Mouse (Mus musculus) heart, adult 2 months (tissue): ENCODE measurements around the gene Ppp1r14b. TPM values are rescaled to one million over a fixed set of nuclear protein-coding genes. Genes with fewer than 3 reads are reported as not detected.
"Not testable (repeated sequence)": the region's sequence is repeated elsewhere in the genome, so short reads cannot be mapped to it uniquely, and the experiment has no call there.

ENCODE experiments used
- DNase-seq, 2 experiments: peaks; one replicate each; pipeline ENCODE4 v3.0.0; 2021
- H3K27ac ChIP-seq: fragments of 200-600 bp; 2 replicates; pipeline ENCODE4 v1.8.1; 2022
- H3K27me3 ChIP-seq: fragments of 200-500 bp; 2 replicates; pipeline ENCODE4 v1.6.1; 2012; ENCODE audit warnings: mild to moderate bottlenecking, low read length, inconsistent platforms, mixed read lengths; ENCODE audit not compliant: control insufficient read depth, insufficient read depth
- H3K36me3 ChIP-seq: fragments of 200-500 bp; 2 replicates; pipeline ENCODE4 v1.6.1; 2012; ENCODE audit warnings: low read length, inconsistent platforms; ENCODE audit not compliant: control insufficient read depth, insufficient read depth
- H3K4me1 ChIP-seq: fragments of 200-500 bp; 2 replicates; pipeline ENCODE4 v1.6.1; 2011; ENCODE audit warnings: low read length; ENCODE audit not compliant: control insufficient read depth, insufficient read depth
- H3K4me3 ChIP-seq: fragments of 200-600 bp; 2 replicates; pipeline ENCODE4 v1.8.1; 2022
- H3K79me2 ChIP-seq: fragments of 200-500 bp; replicated peaks from 2 replicates; pipeline ENCODE4 v1.6.1; 2012; ENCODE audit warnings: mild to moderate bottlenecking, inconsistent platforms, low read length, moderate library complexity, mixed read lengths; ENCODE audit not compliant: control insufficient read depth, insufficient read depth
- H3K9ac ChIP-seq: fragments of 200-500 bp; 2 replicates; pipeline ENCODE4 v1.6.1; 2012; ENCODE audit warnings: low read depth, mild to moderate bottlenecking, control low read depth, inconsistent platforms, low read length, mixed read lengths
- CTCF ChIP-seq: fragments of 200-600 bp; IDR thresholded peaks from 2 replicates; pipeline ENCODE4 v1.8.1; 2022; ENCODE audit warnings: antibody characterized with exemption, mild to moderate bottlenecking, moderate library complexity
- EP300 ChIP-seq: fragments of 200-500 bp; IDR thresholded peaks from 2 replicates; pipeline ENCODE4 v1.6.1; 2011; ENCODE audit warnings: low read depth, low read length, control low read depth; ENCODE audit not compliant: insufficient read depth
- POLR2A ChIP-seq: fragments of 200-500 bp; IDR thresholded peaks from 2 replicates; pipeline ENCODE4 v1.6.1; 2011; ENCODE audit warnings: mild to moderate bottlenecking, low read depth, low read length, control low read depth; ENCODE audit not compliant: insufficient read depth
- WGBS: fragments of 180-500 bp; shearing (Covaris S2); methylation state at CpG from one replicate; pipeline ENCODE4 v1.1.7; 2018; 5-methylcytosine and 5-hydroxymethylcytosine counted together
- intact Hi-C: fragments of 180-260 bp; cut with DNase I; formaldehyde crosslinking; loops from one replicate; pipeline ENCODE4 v1.15.1; 2025
- polyA plus RNA-seq: library from polyadenylated mRNA; depleted of rRNA; stranded (reverse); fragments of >200 nt; gene quantifications from 2 replicates; pipeline ENCODE4 v1.2.3, GENCODE M21; 2012
- total RNA-seq, 2 experiments: library from RNA; stranded (reverse); gene quantifications; 2 replicates each; pipeline ENCODE4 v1.2.3; 2021

The Ppp1r14b gene
- total and polyA plus RNA-seq, 3 experiments, result 56.8 to 91.0 (median 85.8) TPM

GRCm38 (mm10) chr19:6985951-6986708 lies 11.4 kb downstream of the Ppp1r14b start:
- H3K79me2 ChIP-seq, result peaks cover 2% of the 10 kb centered on the region; the same call in 1 of the 2 replicates
- H3K27ac ChIP-seq, result peak overlapping the region; percentile 94
- H3K4me3 ChIP-seq, result peak overlapping the region; percentile 76
- 65% methylated on average over 10 of the region's 10 CpGs for WGBS
- peak overlapping the region; percentile 89 for H3K9ac ChIP-seq
- intact Hi-C loops, result no loop called here
- no peak for TF ChIP-seq EP300
- TF ChIP-seq CTCF, result no peak
- no peak for TF ChIP-seq POLR2A
- H3K27me3 ChIP-seq, result no peaks in the 10 kb centered on the region
- H3K4me1 ChIP-seq, result peaks cover 6% of the 10 kb centered on the region
- H3K36me3 ChIP-seq, result no peaks in the 10 kb centered on the region
- no peak for DNase-seq

- Histone ChIP-seq H3K9ac (peak within 1 kb of the TSS; percentile 89), H3K27ac (peak within 1 kb of the TSS; percentile 94), H3K36me3 (no peaks in the 10 kb centered on the region), H3K4me3 (peak within 1 kb of the TSS; percentile 76), H3K79me2 (peaks cover 2% of the 10 kb centered on the region; the same call in 1 of the 2 replicates), H3K4me1 (peaks cover 7% of the 10 kb centered on the region), H3K27me3 (no peaks in the 10 kb centered on the region)
- no peak; the same call in 1 of the 2 replicates for TF ChIP-seq POLR2A
- TF ChIP-seq CTCF, result no peak
- TF ChIP-seq EP300, result no peak
- under 1% methylated on average over 60 of the region's 85 CpGs for WGBS
- intact Hi-C loops, result no loop called here
- DNase-seq, result peak; percentile 84 to 86
Observed at GRCm38 (mm10) chr19:6987061-6987903, 12.5 kb downstream of the Ppp1r14b start, which contains the start of gene Vegfb. Gene Vegfb (minus strand): TSS chr19:6987651.

GRCm38 (mm10) chr19:6987904-6988285 lies 13.1 kb downstream of the Ppp1r14b start:
- Histone ChIP-seq H3K4me3 (peak overlapping the region; percentile 76), H3K36me3 (no peaks in the 10 kb centered on the region), H3K9ac (peak overlapping the region; percentile 89), H3K27me3 (no peaks in the 10 kb centered on the region), H3K79me2 (peaks cover 2% of the 10 kb centered on the region; the same call in 1 of the 2 replicates), H3K27ac (peak overlapping the region; percentile 94), H3K4me1 (peaks cover 8% of the 10 kb centered on the region)
- TF ChIP-seq CTCF (no peak), EP300 (no peak), POLR2A (no peak; the same call in 1 of the 2 replicates)
- 4% methylated on average over 8 of the region's 8 CpGs for WGBS
- intact Hi-C loops, result no loop called here
- no peak for DNase-seq

- DNase-seq, result peak in 1 of 2 experiments; percentile 14
- TF ChIP-seq POLR2A, result no peak
- no peak for TF ChIP-seq EP300
- no peak for TF ChIP-seq CTCF
- intact Hi-C loops, result no loop called here
- Histone ChIP-seq H3K27me3 (no peaks in the 10 kb centered on the region), H3K79me2 (peaks cover 2% of the 10 kb centered on the region; the same call in 1 of the 2 replicates), H3K4me1 (peaks cover 10% of the 10 kb centered on the region), H3K4me3 (no peak overlapping the region), H3K27ac (no peak overlapping the region), H3K36me3 (no peaks in the 10 kb centered on the region), H3K9ac (no peak overlapping the region)
- 91% methylated on average over 8 of the region's 8 CpGs for WGBS
Observed at GRCm38 (mm10) chr19:6989251-6989650, 14.5 kb downstream of the Ppp1r14b start.

GRCm38 (mm10) chr19:6990712-6991111 lies 15.9 kb downstream of the Ppp1r14b start:
- WGBS, result 92% methylated on average over 6 of the region's 6 CpGs
- H3K36me3 ChIP-seq, result no peaks in the 10 kb centered on the region
- H3K27ac ChIP-seq, result no peak overlapping the region
- TF ChIP-seq POLR2A (no peak), EP300 (no peak), CTCF (no peak)
- intact Hi-C loops, result loop anchor here (1.0 kb wide), 1 partner anchor 9 kb away; no protein-coding TSS in a partner anchor
- no peak overlapping the region for H3K4me3 ChIP-seq
- H3K27me3 ChIP-seq, result no peaks in the 10 kb centered on the region
- no peak overlapping the region for H3K9ac ChIP-seq
- peaks cover 13% of the 10 kb centered on the region for H3K4me1 ChIP-seq
- peaks cover 2% of the 10 kb centered on the region; the same call in 1 of the 2 replicates for H3K79me2 ChIP-seq
- peak in 1 of 2 experiments; percentile 2 for DNase-seq

- intact Hi-C loops, result loop anchor here (1.0 kb wide), 1 partner anchor 10 kb away; no protein-coding TSS in a partner anchor
- not testable (repeated sequence) for H3K27me3 ChIP-seq, H3K79me2 ChIP-seq, H3K9ac ChIP-seq, H3K36me3 ChIP-seq, H3K4me3 ChIP-seq, H3K27ac ChIP-seq
- peaks cover 12% of the 10 kb centered on the region for H3K4me1 ChIP-seq
- WGBS, result 92% methylated on average over 6 of the region's 6 CpGs
- DNase-seq, result peak in 1 of 2 experiments; percentile 2
Observed at GRCm38 (mm10) chr19:6991166-6991565, 16.4 kb downstream of the Ppp1r14b start.
